Mouse (Mus musculus) Patski (cell line): ENCODE results near the gene Aadacl3. TPM values are rescaled to one million over a fixed set of nuclear protein-coding genes. Genes with fewer than 3 reads are reported as not detected.

ENCODE experiments used
- ATAC-seq: fragments of 100-300 bp; one replicate; pipeline ENCODE4 v1.8.0; 2021
- CTCF ChIA-PET: fragments of 350-600 bp; sonication (Branson Sonifier 250); formaldehyde crosslinking; loops from one replicate; lab custom pipeline; 2022; ENCODE audit warnings: inconsistent platforms; lab: Charles Lee
- POLR2A ChIA-PET: fragments of 350-600 bp; sonication (Branson Sonifier 250); formaldehyde crosslinking; loops from one replicate; lab custom pipeline; 2022; ENCODE audit warnings: antibody characterized with exemption, inconsistent platforms; lab: Charles Lee
- DNase-seq: peaks from one replicate; pipeline ENCODE4 v3.0.0-alpha.2; 2011; ENCODE audit warnings: low read depth, low spot score
- H3K27me3 ChIP-seq: fragments of 371-371 bp; one replicate; pipeline ENCODE4 v1.5.1; 2021
- CTCF ChIP-seq: fragments of 100-300 bp; IDR thresholded peaks from one replicate; pipeline ENCODE4 v1.5.1; 2021
- in situ Hi-C: fragments of 300-500 bp; cut with MboI; formaldehyde crosslinking; loops from 3 replicates; pipeline ENCODE4 v1.11.1; 2018; ENCODE audit warnings: low pct_unique_long_range_greater_than_20kb, mixed read lengths
- polyA plus RNA-seq: library from polyadenylated mRNA; unstranded; gene quantifications from one replicate; pipeline ENCODE4 v1.2.3, GENCODE M21; 2021

Gene Aadacl3
- polyA plus RNA-seq, 1 experiment from 2014 or later, result not detected

DNA sequence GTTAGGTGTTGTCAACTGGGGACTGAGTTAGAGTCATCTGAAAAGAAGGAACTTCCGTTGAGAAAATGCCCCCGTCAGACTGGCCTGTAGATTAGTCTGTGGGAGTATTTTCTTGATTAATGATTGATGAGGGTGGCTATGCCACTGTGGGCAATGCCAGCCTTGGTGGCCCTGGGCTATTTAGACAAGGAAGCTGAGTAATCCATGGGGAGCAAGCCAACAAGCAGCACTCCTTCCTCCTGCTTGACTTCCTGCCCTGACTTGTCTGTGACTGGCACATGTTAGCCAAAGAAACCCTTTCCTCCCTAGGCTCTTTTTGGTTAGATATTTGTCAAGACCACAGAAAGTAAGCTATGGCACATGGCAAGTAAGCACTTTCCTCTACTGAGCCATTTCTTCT lies 32.8 kb downstream of the Aadacl3 start:
- ATAC-seq (no peak), DNase-seq (no peak)
- TF ChIP-seq CTCF, result no peak
- in situ Hi-C loops, result no loop called here
- CTCF ChIA-PET, result interaction anchor here (0.9 to 1.5 kb wide), 4 partner anchors 8 to 76 kb away, joined by 3 to 4 read pairs (median 4); no protein-coding TSS in a partner anchor
- POLR2A ChIA-PET, result no interaction called here
- H3K27me3 ChIP-seq, result no peaks in the 10 kb centered on the region

DNA sequence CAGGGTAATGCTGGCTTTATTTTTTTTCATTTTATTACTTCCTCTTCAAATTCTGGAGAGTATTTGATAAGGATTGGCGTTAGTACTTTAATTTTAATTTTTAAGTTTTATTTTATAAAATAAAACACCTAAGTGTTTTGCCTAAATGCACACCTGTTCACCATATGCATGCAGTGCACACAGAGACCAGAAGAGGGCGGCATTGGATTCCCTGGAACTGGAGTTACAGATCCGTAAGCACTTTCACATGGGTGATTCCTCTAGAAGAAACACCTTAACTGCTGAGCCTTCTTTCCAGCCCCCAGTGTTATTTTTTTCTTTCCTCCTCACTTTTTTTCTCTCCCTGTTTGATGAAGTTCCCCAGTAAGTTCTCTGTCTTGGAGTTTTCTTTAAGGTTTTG lies 34.7 kb downstream of the Aadacl3 start:
- no peak for ATAC-seq
- no peak for DNase-seq
- ChIA-PET POLR2A (no interaction called here), CTCF (interaction anchor here (0.7 to 1.4 kb wide), 6 partner anchors 8 to 78 kb away, joined by 3 to 9 read pairs (median 3); no protein-coding TSS in a partner anchor)
- H3K27me3 ChIP-seq, result no peaks in the 10 kb centered on the region
- TF ChIP-seq CTCF, result peak; percentile 87
- in situ Hi-C loops, result loop anchor here (5.0 kb wide), 1 partner anchor 78 kb away; no protein-coding TSS in a partner anchor

DNA sequence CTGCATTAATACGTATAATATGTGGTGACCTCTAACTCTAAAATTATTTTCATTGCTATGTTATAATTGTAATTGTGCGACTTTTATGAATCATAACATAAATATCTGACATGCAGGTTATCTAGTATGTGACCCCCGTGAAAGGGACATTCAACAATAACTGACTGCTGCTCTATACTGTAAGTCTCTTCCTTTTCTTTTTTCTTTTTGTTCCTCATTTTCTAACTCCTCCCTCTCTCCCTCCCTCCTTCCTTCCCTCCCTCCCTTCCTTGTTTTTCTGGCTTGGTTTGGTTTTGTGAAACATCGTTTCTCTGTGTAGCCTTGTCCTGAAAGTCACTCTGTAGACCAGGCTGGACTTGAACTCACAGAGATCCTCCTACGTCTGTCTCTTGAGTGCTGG lies 39.0 kb downstream of the Aadacl3 start:
- in situ Hi-C loops, result loop anchor here (25.0 kb wide), 1 partner anchor 888 kb away; the partner anchor contains the start of gene Tnfrsf8
- no peaks in the 10 kb centered on the region for H3K27me3 ChIP-seq
- ATAC-seq, result no peak
- DNase-seq, result no peak
- ChIA-PET CTCF (no interaction called here), POLR2A (no interaction called here)
- TF ChIP-seq CTCF, result no peak

DNA sequence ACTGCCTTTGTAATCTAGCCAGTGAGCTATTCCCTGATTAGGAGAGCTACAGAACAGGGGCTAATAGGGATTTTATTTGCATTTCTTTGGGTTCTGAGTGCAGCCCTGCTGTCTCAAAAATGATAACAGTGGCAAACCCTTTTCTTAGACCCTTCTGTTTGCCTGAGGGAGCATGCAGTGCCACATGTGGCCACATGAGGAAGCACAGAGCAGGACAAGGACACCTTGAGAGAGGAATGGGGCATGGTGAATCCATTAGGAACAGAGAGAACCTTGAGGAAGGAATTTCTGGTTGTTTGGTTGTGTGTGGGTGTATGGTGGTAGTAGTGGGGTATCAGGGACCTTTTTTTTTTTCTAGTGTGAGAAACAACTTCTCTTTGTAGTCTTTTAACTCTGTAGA lies 42.9 kb downstream of the Aadacl3 start:
- CTCF ChIA-PET, result interaction anchor here (1.2 kb wide), 1 partner anchor 9 kb away, joined by 3 read pairs; no protein-coding TSS in a partner anchor
- POLR2A ChIA-PET, result no interaction called here
- DNase-seq (no peak), ATAC-seq (no peak)
- no peaks in the 10 kb centered on the region for H3K27me3 ChIP-seq
- in situ Hi-C loops, result loop anchor here (25.0 kb wide), 1 partner anchor 892 kb away; the partner anchor contains the start of gene Tnfrsf8
- peak; percentile 53 for TF ChIP-seq CTCF

DNA sequence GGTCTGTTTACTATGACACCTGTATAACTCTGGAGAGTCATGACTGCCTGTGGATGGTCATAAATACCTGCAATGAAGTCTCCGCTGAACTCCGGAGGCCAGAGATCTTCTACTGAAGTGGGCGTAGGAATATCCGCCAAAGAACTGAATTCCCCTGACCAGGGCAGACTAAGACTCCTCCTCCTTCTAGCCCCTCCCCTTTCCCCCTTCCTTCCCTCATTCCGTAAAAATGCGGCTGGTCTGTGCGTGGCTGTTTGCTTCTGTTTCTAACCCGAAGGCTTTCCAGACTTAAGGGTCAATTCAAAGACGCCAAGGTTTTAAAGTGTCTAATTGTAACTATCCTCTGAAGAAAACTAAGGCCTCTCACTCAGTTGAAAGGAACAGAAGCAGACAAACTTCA lies 55.3 kb downstream of the Aadacl3 start, which contains the start of gene Pramef12:
Pramef12 (minus strand) TSS at position 175 of the 400 bp plus-strand sequence.
- ChIA-PET CTCF (no interaction called here), POLR2A (no interaction called here)
- DNase-seq (no peak), ATAC-seq (no peak)
- H3K27me3 ChIP-seq, result no peaks in the 10 kb centered on the region
- in situ Hi-C loops, result loop anchor here (25.0 kb wide), 1 partner anchor 904 kb away; the partner anchor contains the start of gene Tnfrsf8
- TF ChIP-seq CTCF, result no peak

DNA sequence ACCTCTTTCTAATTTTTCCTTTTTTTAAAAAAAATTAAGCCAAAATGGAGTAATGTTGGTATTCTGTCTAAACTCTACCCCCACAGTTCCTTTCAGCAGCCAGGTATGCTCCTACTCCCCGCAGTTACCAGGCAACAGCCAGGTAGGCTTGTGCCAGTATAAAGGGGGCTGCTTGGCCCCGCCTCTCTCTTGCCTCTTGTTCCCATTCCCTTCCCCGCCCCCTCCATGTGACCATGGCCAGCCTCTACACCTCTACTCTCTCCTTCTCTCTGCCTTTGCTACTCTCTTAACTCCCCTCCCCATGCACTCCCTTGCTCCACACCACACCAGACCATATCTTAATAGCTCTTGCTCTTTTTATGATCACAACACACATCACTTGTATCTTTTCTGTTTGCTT lies 57.3 kb downstream of the Aadacl3 start:
- TF ChIP-seq CTCF, result no peak
- no peak for DNase-seq
- H3K27me3 ChIP-seq, result no peaks in the 10 kb centered on the region
- CTCF ChIA-PET, result no interaction called here
- ATAC-seq, result no peak
- POLR2A ChIA-PET, result no interaction called here
- in situ Hi-C loops, result loop anchor here (25.0 kb wide), 1 partner anchor 906 kb away; the partner anchor contains the start of gene Tnfrsf8

DNA sequence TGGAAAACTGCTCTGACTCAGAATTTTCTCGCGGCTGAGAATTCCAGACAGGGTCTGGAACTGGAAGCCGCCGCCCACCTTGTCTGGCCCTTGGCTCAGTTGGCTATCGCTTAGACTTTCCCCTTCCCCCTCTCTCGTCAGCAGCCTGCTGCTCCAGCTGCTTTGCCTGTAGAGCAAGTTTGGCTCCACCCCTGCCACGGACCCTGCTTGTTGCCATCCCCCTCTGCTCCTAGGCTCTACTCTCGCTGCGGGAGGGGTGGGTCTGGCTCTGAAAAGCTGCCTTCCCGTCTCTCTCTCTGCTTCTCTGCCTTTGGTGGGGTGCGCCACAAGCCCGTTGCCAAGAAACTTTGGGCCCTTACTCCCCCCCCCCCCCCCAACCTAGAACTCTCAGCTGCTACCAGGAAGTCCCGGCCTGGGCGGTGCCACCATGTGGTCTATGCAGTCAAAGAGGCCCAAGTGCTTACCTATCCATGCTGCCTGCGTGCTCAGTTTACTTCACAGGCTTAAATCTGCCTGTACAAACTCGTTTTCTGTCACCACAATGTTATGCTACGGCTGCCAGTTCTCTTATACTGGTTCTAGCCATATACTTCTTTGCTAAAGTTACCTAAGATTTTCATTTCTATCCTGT lies 59.0 kb downstream of the Aadacl3 start:
- CTCF ChIA-PET, result no interaction called here
- H3K27me3 ChIP-seq, result no peaks in the 10 kb centered on the region
- in situ Hi-C loops, result loop anchor here (25.0 kb wide), 1 partner anchor 908 kb away; the partner anchor contains the start of gene Tnfrsf8
- POLR2A ChIA-PET, result no interaction called here
- TF ChIP-seq CTCF, result no peak
- DNase-seq, result no peak
- ATAC-seq, result no peak

Other genes with a start within 250 kb of the Aadacl3 start
- not detected for gene Pramel5, start 183.3 kb downstream of the Aadacl3 start, polyA plus RNA-seq
- gene Gm13128, start 133.5 kb downstream of the Aadacl3 start, polyA plus RNA-seq, result not detected
- 0.04 TPM for gene Gm13119, start 105.8 kb downstream of the Aadacl3 start, polyA plus RNA-seq
- gene Pramef20, start 85.8 kb downstream of the Aadacl3 start, polyA plus RNA-seq, result not detected
- gene Pramef12, start 55.3 kb downstream of the Aadacl3 start, polyA plus RNA-seq, result 0.04 TPM
- not detected for gene 1700012P22Rik, start 25.0 kb downstream of the Aadacl3 start, polyA plus RNA-seq
- not detected for gene Gm9944, start 10.4 kb downstream of the Aadacl3 start, polyA plus RNA-seq
- not detected for gene 9430007A20Rik, start 56.1 kb upstream of the Aadacl3 start, polyA plus RNA-seq
- not detected for gene Gm13124, start 101.4 kb upstream of the Aadacl3 start, polyA plus RNA-seq
- not detected for gene Aadacl4, start 150.0 kb upstream of the Aadacl3 start, polyA plus RNA-seq
- not detected for gene Gm436, start 222.6 kb upstream of the Aadacl3 start, polyA plus RNA-seq